Mouse (Mus musculus) forebrain, embryonic 13.5 days (tissue): ENCODE measurements around the gene Ppm1b. TPM values are rescaled to one million over a fixed set of nuclear protein-coding genes. Genes with fewer than 3 reads are reported as not detected.
"Not testable (repeated sequence)": the region's sequence is repeated elsewhere in the genome, so short reads cannot be mapped to it uniquely, and the experiment has no call there.

Experiments
- ATAC-seq: fragments of 200-750 bp; cut with Nextera tagmentation; 2 replicates; pipeline ENCODE4 v1.8.0; 2017
- H3K27ac ChIP-seq: fragments of 300-500 bp; sonication (generic); 2 replicates; pipeline ENCODE4 v1.5.1; 2015; ENCODE audit warnings: inconsistent platforms, mild to moderate bottlenecking, moderate library complexity
- H3K27me3 ChIP-seq: fragments of 300-500 bp; sonication (generic); 2 replicates; pipeline ENCODE4 v1.6.1; 2015; ENCODE audit warnings: mild to moderate bottlenecking, inconsistent platforms
- H3K36me3 ChIP-seq: fragments of 300-500 bp; sonication (generic); 2 replicates; pipeline ENCODE4 v1.6.1; 2015; ENCODE audit warnings: mild to moderate bottlenecking, inconsistent platforms; ENCODE audit not compliant: poor library complexity, severe bottlenecking
- H3K4me1 ChIP-seq: fragments of 300-500 bp; sonication (generic); 2 replicates; pipeline ENCODE4 v1.6.1; 2015; ENCODE audit warnings: inconsistent platforms
- H3K4me2 ChIP-seq: fragments of 300-500 bp; sonication (generic); 2 replicates; pipeline ENCODE4 v1.6.1; 2015; ENCODE audit warnings: inconsistent platforms, mild to moderate bottlenecking, moderate library complexity
- H3K4me3 ChIP-seq: fragments of 300-500 bp; sonication (generic); 2 replicates; pipeline ENCODE4 v1.5.1; 2015; ENCODE audit warnings: mild to moderate bottlenecking, inconsistent platforms
- H3K9ac ChIP-seq: fragments of 300-500 bp; sonication (generic); 2 replicates; pipeline ENCODE4 v1.6.1; 2015; ENCODE audit warnings: mild to moderate bottlenecking, inconsistent platforms
- H3K9me3 ChIP-seq: fragments of 300-500 bp; sonication (generic); replicated peaks from 2 replicates; pipeline ENCODE4 v1.6.1; 2016; ENCODE audit warnings: inconsistent platforms
- WGBS: fragments of 180-500 bp; shearing (Covaris S2); methylation state at CpG from one replicate; pipeline ENCODE4 v1.1.7; 2015; 5-methylcytosine and 5-hydroxymethylcytosine counted together
- polyA plus RNA-seq: library from polyadenylated mRNA; unstranded; fragments of >200 nt; fragmentation: Nextera tagmentation; extraction: Ambion mirVana; gene quantifications from 2 replicates; pipeline ENCODE4 v1.2.1, GENCODE M21; 2015

The Ppm1b gene
- 88.8 and 90.4 TPM in 2 replicates for polyA plus RNA-seq

GRCm38 (mm10) chr17:84956441-84956840, at the start of gene Ppm1b:
Gene Ppm1b (plus strand): TSS chr17:84956741.
- no peaks in the 10 kb centered on the region for H3K27me3 ChIP-seq
- no peaks in the 10 kb centered on the region for H3K9me3 ChIP-seq
- peaks cover 27% of the 10 kb centered on the region for H3K4me1 ChIP-seq
- H3K4me2 ChIP-seq = peak within 1 kb of the TSS; percentile 68
- peak within 1 kb of the TSS; percentile 94 for H3K27ac ChIP-seq
- ATAC-seq = no peak
- no peaks in the 10 kb centered on the region for H3K36me3 ChIP-seq
- WGBS = 35% methylated on average over 9 of the region's 9 CpGs
- peak within 1 kb of the TSS; percentile 96 for H3K4me3 ChIP-seq
- peak within 1 kb of the TSS; percentile 61 for H3K9ac ChIP-seq

GRCm38 (mm10) chr17:84921666-84922376, 34.7 kb upstream of the Ppm1b start:
- ATAC-seq = no peak
- WGBS = 89% methylated on average over 19 of the region's 19 CpGs
- no peaks in the 10 kb centered on the region for H3K9me3 ChIP-seq

GRCm38 (mm10) chr17:84924779-84925178, 31.8 kb upstream of the Ppm1b start:
- H3K4me3 ChIP-seq = no peak overlapping the region
- WGBS = 90% methylated on average over 5 of the region's 5 CpGs

More at GRCm38 (mm10) chr17:84921666-84922376, 34.7 kb upstream of the Ppm1b start:
- H3K4me2 ChIP-seq = no peak overlapping the region
- no peaks in the 10 kb centered on the region for H3K36me3 ChIP-seq
- H3K27ac ChIP-seq = no peak overlapping the region
- no peaks in the 10 kb centered on the region for H3K27me3 ChIP-seq
- no peak overlapping the region for H3K9ac ChIP-seq
- H3K4me3 ChIP-seq = no peak overlapping the region
- H3K4me1 ChIP-seq = no peaks in the 10 kb centered on the region

GRCm38 (mm10) chr17:84926233-84926632, 30.3 kb upstream of the Ppm1b start:
- 34% methylated on average over 5 of the region's 5 CpGs for WGBS
- no peak overlapping the region for H3K9ac ChIP-seq
- no peak overlapping the region for H3K4me2 ChIP-seq
- H3K9me3 ChIP-seq = no peaks in the 10 kb centered on the region; the same call in 1 of the 2 replicates
- H3K4me3 ChIP-seq = no peak overlapping the region
- no peak overlapping the region for H3K27ac ChIP-seq
- no peaks in the 10 kb centered on the region for H3K4me1 ChIP-seq
- ATAC-seq = no peak
- H3K27me3 ChIP-seq = no peaks in the 10 kb centered on the region
- H3K36me3 ChIP-seq = no peaks in the 10 kb centered on the region

More at GRCm38 (mm10) chr17:84924779-84925178, 31.8 kb upstream of the Ppm1b start:
- H3K36me3 ChIP-seq = no peaks in the 10 kb centered on the region
- no peak overlapping the region for H3K27ac ChIP-seq
- no peak for ATAC-seq
- H3K27me3 ChIP-seq = no peaks in the 10 kb centered on the region
- H3K9me3 ChIP-seq = no peaks in the 10 kb centered on the region
- no peaks in the 10 kb centered on the region for H3K4me1 ChIP-seq
- no peak overlapping the region for H3K4me2 ChIP-seq
- no peak overlapping the region for H3K9ac ChIP-seq

- no peaks in the 10 kb centered on the region for H3K27me3 ChIP-seq
- ATAC-seq = no peak
- H3K4me2 ChIP-seq = no peak overlapping the region
- no peak overlapping the region for H3K4me3 ChIP-seq
- H3K9ac ChIP-seq = no peak overlapping the region
- no peak overlapping the region for H3K27ac ChIP-seq
- peaks cover 3% of the 10 kb centered on the region for H3K9me3 ChIP-seq
- WGBS = 82% methylated on average over 5 of the region's 5 CpGs
- no peaks in the 10 kb centered on the region for H3K36me3 ChIP-seq
- H3K4me1 ChIP-seq = no peaks in the 10 kb centered on the region
Observed at GRCm38 (mm10) chr17:84927580-84927979, 29.0 kb upstream of the Ppm1b start.

GRCm38 (mm10) chr17:84932943-84933342, 23.6 kb upstream of the Ppm1b start:
- 94% methylated on average over 7 of the region's 7 CpGs for WGBS
- Histone ChIP-seq H3K9me3 (peaks cover 3% of the 10 kb centered on the region), H3K27ac (no peak overlapping the region), H3K9ac (no peak overlapping the region), H3K4me3 (no peak overlapping the region), H3K4me2 (no peak overlapping the region), H3K27me3 (no peaks in the 10 kb centered on the region), H3K4me1 (no peaks in the 10 kb centered on the region), H3K36me3 (no peaks in the 10 kb centered on the region)
- ATAC-seq = no peak

GRCm38 (mm10) chr17:84933968-84934367, 22.6 kb upstream of the Ppm1b start:
- ATAC-seq = no peak
- H3K9ac ChIP-seq = no peak overlapping the region
- no peaks in the 10 kb centered on the region for H3K27me3 ChIP-seq
- H3K36me3 ChIP-seq = no peaks in the 10 kb centered on the region
- H3K9me3 ChIP-seq = peaks cover 3% of the 10 kb centered on the region
- no peaks in the 10 kb centered on the region for H3K4me1 ChIP-seq
- no peak overlapping the region for H3K4me3 ChIP-seq
- H3K27ac ChIP-seq = no peak overlapping the region
- no peak overlapping the region for H3K4me2 ChIP-seq
- WGBS = 52% methylated on average over 5 of the region's 5 CpGs

GRCm38 (mm10) chr17:84935620-84936019, 20.9 kb upstream of the Ppm1b start:
- not testable (repeated sequence) for ATAC-seq, H3K27ac ChIP-seq, H3K4me3 ChIP-seq, H3K9ac ChIP-seq, H3K4me1 ChIP-seq, H3K4me2 ChIP-seq, H3K27me3 ChIP-seq, H3K36me3 ChIP-seq, H3K9me3 ChIP-seq
- WGBS = 74% methylated on average over 4 of the region's 4 CpGs

- ATAC-seq = no peak
- H3K4me2 ChIP-seq = no peak overlapping the region
- no peaks in the 10 kb centered on the region for H3K4me1 ChIP-seq
- H3K9me3 ChIP-seq = peaks cover 3% of the 10 kb centered on the region
- no peaks in the 10 kb centered on the region for H3K36me3 ChIP-seq
- WGBS = 61% methylated on average over 9 of the region's 9 CpGs
- no peaks in the 10 kb centered on the region for H3K27me3 ChIP-seq
- H3K9ac ChIP-seq = no peak overlapping the region
- no peak overlapping the region for H3K27ac ChIP-seq
- H3K4me3 ChIP-seq = no peak overlapping the region
Observed at GRCm38 (mm10) chr17:84936301-84936700, 20.2 kb upstream of the Ppm1b start.

- H3K36me3 ChIP-seq = no peaks in the 10 kb centered on the region
- H3K9me3 ChIP-seq = peaks cover 3% of the 10 kb centered on the region; the same call in 1 of the 2 replicates
- H3K4me1 ChIP-seq = no peaks in the 10 kb centered on the region
- no peak overlapping the region for H3K4me2 ChIP-seq
- no peak overlapping the region for H3K27ac ChIP-seq
- H3K9ac ChIP-seq = no peak overlapping the region
- H3K4me3 ChIP-seq = no peak overlapping the region
- H3K27me3 ChIP-seq = no peaks in the 10 kb centered on the region
- ATAC-seq = no peak
- 88% methylated on average over 5 of the region's 5 CpGs for WGBS
Observed at GRCm38 (mm10) chr17:84936809-84937208, 19.7 kb upstream of the Ppm1b start.

- 0 out of 2 replicates have a peak, but pooled peaks cover under 1% of the 10 kb centered on the region for H3K9me3 ChIP-seq
- no peak overlapping the region for H3K27ac ChIP-seq
- no peak overlapping the region for H3K4me3 ChIP-seq
- H3K27me3 ChIP-seq = no peaks in the 10 kb centered on the region
- H3K36me3 ChIP-seq = no peaks in the 10 kb centered on the region
- H3K4me2 ChIP-seq = no peak overlapping the region
- H3K4me1 ChIP-seq = no peaks in the 10 kb centered on the region
- WGBS = 89% methylated on average over 7 of the region's 7 CpGs
- no peak for ATAC-seq
- H3K9ac ChIP-seq = no peak overlapping the region
Observed at GRCm38 (mm10) chr17:84937220-84937619, 19.3 kb upstream of the Ppm1b start.

- Histone ChIP-seq H3K27ac (no peak overlapping the region), H3K9me3 (no peaks in the 10 kb centered on the region), H3K4me1 (no peaks in the 10 kb centered on the region), H3K4me3 (no peak overlapping the region), H3K36me3 (no peaks in the 10 kb centered on the region), H3K4me2 (no peak overlapping the region), H3K27me3 (no peaks in the 10 kb centered on the region), H3K9ac (no peak overlapping the region)
- no peak for ATAC-seq
- WGBS = 96% methylated on average over 4 of the region's 4 CpGs
Observed at GRCm38 (mm10) chr17:84938215-84938614, 18.3 kb upstream of the Ppm1b start.
